Mouse (Mus musculus) heart, postnatal 0 days (tissue): ENCODE results near the gene Mrnip. TPM values are rescaled to one million over a fixed set of nuclear protein-coding genes. Genes with fewer than 3 reads are reported as not detected.

Experiments used
- ATAC-seq: fragments of 200-750 bp; cut with Nextera tagmentation; 2 replicates; pipeline ENCODE4 v1.8.0; 2017; ENCODE audit warnings: low read depth, moderate number of reproducible peaks, moderate library complexity; ENCODE audit not compliant: insufficient read depth
- DNase-seq: peaks from one replicate; pipeline ENCODE4 v3.0.0-alpha.2; 2016; ENCODE audit warnings: low spot score
- H3K27ac ChIP-seq: fragments of 300-500 bp; sonication (generic); 2 replicates; pipeline ENCODE4 v1.5.1; 2014; ENCODE audit warnings: low read depth, mild to moderate bottlenecking
- H3K27me3 ChIP-seq: fragments of 300-500 bp; sonication (generic); 2 replicates; pipeline ENCODE4 v1.6.1; 2014; ENCODE audit warnings: low read length, mixed read lengths; ENCODE audit not compliant: control insufficient read depth, insufficient read depth
- H3K36me3 ChIP-seq: fragments of 300-500 bp; sonication (generic); replicated peaks from 2 replicates; pipeline ENCODE4 v1.6.1; 2014; ENCODE audit warnings: low read length, mixed read lengths; ENCODE audit not compliant: control insufficient read depth, insufficient read depth
- H3K4me1 ChIP-seq: fragments of 300-500 bp; sonication (generic); 2 replicates; pipeline ENCODE4 v1.6.1; 2014; ENCODE audit warnings: antibody characterized with exemption; ENCODE audit not compliant: control insufficient read depth, insufficient read depth
- H3K4me2 ChIP-seq: fragments of 300-500 bp; sonication (generic); 2 replicates; pipeline ENCODE4 v1.6.1; 2014; ENCODE audit warnings: low read depth, mild to moderate bottlenecking, low read length, moderate library complexity
- H3K4me3 ChIP-seq: fragments of 300-500 bp; sonication (generic); 2 replicates; pipeline ENCODE4 v1.5.1; 2014; ENCODE audit warnings: low read depth, low read length
- H3K9ac ChIP-seq: fragments of 300-500 bp; sonication (generic); replicated peaks from 2 replicates; pipeline ENCODE4 v1.6.1; 2014; ENCODE audit warnings: low read depth, low read length, mixed read lengths
- H3K9me3 ChIP-seq: fragments of 300-500 bp; sonication (generic); replicated peaks from 2 replicates; pipeline ENCODE4 v1.6.1; 2016; ENCODE audit warnings: low read length; ENCODE audit not compliant: control insufficient read depth
- CTCF ChIP-seq: IDR thresholded peaks from 2 replicates; pipeline ENCODE4 v1.5.1; 2016; ENCODE audit warnings: antibody characterized with exemption, control low read depth, low read depth
- EP300 ChIP-seq: IDR thresholded peaks from 2 replicates; pipeline ENCODE4 v1.6.1; 2016; ENCODE audit warnings: antibody characterized with exemption, low read depth
- WGBS: fragments of 180-500 bp; shearing (Covaris S2); extraction: QIAGEN DNeasy Blood & Tissue Kit; methylation state at CpG from one replicate; pipeline ENCODE4 v1.1.7; 2014; 5-methylcytosine and 5-hydroxymethylcytosine counted together
- polyA plus RNA-seq: library from polyadenylated mRNA; unstranded; fragments of >200 nt; fragmentation: Nextera tagmentation; extraction: Ambion mirVana; gene quantifications from 2 replicates; pipeline ENCODE4 v1.2.1, GENCODE M21; 2015
- total RNA-seq: library from RNA; depleted of rRNA; stranded (reverse); fragments of >200 nt; gene quantifications from 2 replicates; pipeline ENCODE4 v1.2.3, GENCODE M21; 2014; ENCODE audit warnings: low replicate concordance

The Mrnip gene
- total and polyA plus RNA-seq, 2 experiments from 2014 or later = 7.9 to 18.6 TPM

- ATAC-seq = no peak
- Histone ChIP-seq H3K4me2 (no peak overlapping the region), H3K27me3 (no peaks in the 10 kb centered on the region), H3K27ac (no peak overlapping the region), H3K9me3 (no peaks in the 10 kb centered on the region), H3K9ac (no peak overlapping the region), H3K36me3 (no peaks in the 10 kb centered on the region), H3K4me3 (no peak overlapping the region), H3K4me1 (no peaks in the 10 kb centered on the region)
- TF ChIP-seq EP300 (no peak), CTCF (no peak)
- DNase-seq = no peak
- 68% methylated on average over 7 of the region's 7 CpGs for WGBS
Measured at GRCm38 (mm10) chr11:50188682-50189081, 14.4 kb downstream of the Mrnip start.

GRCm38 (mm10) chr11:50190362-50190761 is 16.1 kb downstream of the Mrnip start:
- 60% methylated on average over 4 of the region's 4 CpGs for WGBS
- no peak overlapping the region for H3K27ac ChIP-seq
- TF ChIP-seq CTCF = no peak
- TF ChIP-seq EP300 = no peak
- no peaks in the 10 kb centered on the region for H3K27me3 ChIP-seq
- ATAC-seq (no peak), DNase-seq (no peak)
- no peak overlapping the region for H3K4me3 ChIP-seq
- no peaks in the 10 kb centered on the region for H3K36me3 ChIP-seq
- no peak overlapping the region for H3K4me2 ChIP-seq
- H3K9me3 ChIP-seq = no peaks in the 10 kb centered on the region
- no peaks in the 10 kb centered on the region for H3K4me1 ChIP-seq
- no peak overlapping the region for H3K9ac ChIP-seq

GRCm38 (mm10) chr11:50192278-50192677 is 18.0 kb downstream of the Mrnip start:
- Histone ChIP-seq H3K9ac (no peak overlapping the region), H3K36me3 (peaks cover 5% of the 10 kb centered on the region), H3K27ac (no peak overlapping the region), H3K4me2 (no peak overlapping the region), H3K4me1 (no peaks in the 10 kb centered on the region), H3K27me3 (no peaks in the 10 kb centered on the region), H3K4me3 (no peak overlapping the region), H3K9me3 (no peaks in the 10 kb centered on the region)
- no peak for ATAC-seq
- 80% methylated on average over 3 of the region's 3 CpGs for WGBS
- TF ChIP-seq CTCF (no peak), EP300 (no peak)
- no peak for DNase-seq

GRCm38 (mm10) chr11:50194070-50194469 is 19.8 kb downstream of the Mrnip start:
- no peak overlapping the region for H3K4me2 ChIP-seq
- H3K27ac ChIP-seq = no peak overlapping the region
- no peak overlapping the region for H3K4me3 ChIP-seq
- no peaks in the 10 kb centered on the region for H3K9me3 ChIP-seq
- WGBS = 75% methylated on average over 7 of the region's 7 CpGs
- ATAC-seq = no peak
- H3K4me1 ChIP-seq = no peaks in the 10 kb centered on the region
- H3K36me3 ChIP-seq = peaks cover 19% of the 10 kb centered on the region
- H3K9ac ChIP-seq = no peak overlapping the region
- TF ChIP-seq CTCF = no peak
- no peak for TF ChIP-seq EP300
- DNase-seq = no peak
- H3K27me3 ChIP-seq = no peaks in the 10 kb centered on the region

- ATAC-seq = no peak
- H3K27ac ChIP-seq = no peak overlapping the region
- H3K4me2 ChIP-seq = no peak overlapping the region
Measured at GRCm38 (mm10) chr11:50194793-50195192, 20.5 kb downstream of the Mrnip start.

GRCm38 (mm10) chr11:50197500-50197899 is 23.3 kb downstream of the Mrnip start:
- H3K4me3 ChIP-seq = no peak overlapping the region
- no peak for ATAC-seq
- TF ChIP-seq CTCF (no peak), EP300 (no peak)
- no peaks in the 10 kb centered on the region for H3K9me3 ChIP-seq
- H3K9ac ChIP-seq = no peak overlapping the region
- no peak overlapping the region for H3K27ac ChIP-seq
- peaks cover 54% of the 10 kb centered on the region for H3K36me3 ChIP-seq
- H3K4me1 ChIP-seq = no peaks in the 10 kb centered on the region
- no peak overlapping the region for H3K4me2 ChIP-seq
- no peak for DNase-seq
- WGBS = 82% methylated on average over 4 of the region's 4 CpGs
- no peaks in the 10 kb centered on the region for H3K27me3 ChIP-seq

More at GRCm38 (mm10) chr11:50194793-50195192, 20.5 kb downstream of the Mrnip start:
- 68% methylated on average over 4 of the region's 4 CpGs for WGBS
- Histone ChIP-seq H3K27me3 (no peaks in the 10 kb centered on the region), H3K9me3 (no peaks in the 10 kb centered on the region), H3K9ac (no peak overlapping the region), H3K4me3 (no peak overlapping the region), H3K4me1 (no peaks in the 10 kb centered on the region), H3K36me3 (peaks cover 26% of the 10 kb centered on the region)
- DNase-seq = no peak
- TF ChIP-seq CTCF (no peak), EP300 (no peak)
